Mouse (Mus musculus) stomach, postnatal 0 days (tissue): ENCODE results near the gene Tmem104.

Experiments
- CTCF ChIP-seq: IDR thresholded peaks from 2 replicates; pipeline ENCODE4 v1.5.1; 2016; ENCODE audit warnings: antibody characterized with exemption, low read depth, mild to moderate bottlenecking, moderate library complexity
- EP300 ChIP-seq: optimal IDR thresholded peaks from 2 replicates; pipeline ENCODE3; 2016; ENCODE audit warnings: antibody characterized with exemption

GRCm38 (mm10) chr11:115194693-115195092 lies 7.4 kb downstream of the Tmem104 start:
- TF ChIP-seq CTCF, result no peak
- TF ChIP-seq EP300, result no peak
